Mouse (Mus musculus): ENCODE data around the gene Dzank1.

- TF ChIP-seq POLR2A (IDR thresholded peaks at IDR 0.05; ENCODE audit: borderline replicate concordance, extremely low read depth, low read depth, low read length) (no peak), CTCF (IDR thresholded peaks at IDR 0.05; ENCODE audit: insufficient read depth, low read length) (0 out of 2 replicates have a peak, but pooled peaks have one; percentile 24)
These were observed 60.0 kb downstream of the Dzank1 start for GRCm38 (mm10) chr2:144467203-144467602.
